Comparison of ENCODE assay signal across 33 mouse cellular contexts in genomic region chr6:120095501-120095900, GRCm38 (mm10). TPM values are rescaled to one million over a fixed set of nuclear protein-coding genes. Genes with fewer than 3 reads are reported as not detected.
DNase-seq lines count a peak whose midpoint lies in the region; ATAC-seq and TF ChIP-seq lines count a peak whose summit lies in the region.
"Had no signal": no experiment of that assay in that cellular context is flagged by ENCODE, and none has a peak within 500 bp of the region (broad histone marks: within the 10 kb centered on the region; RNA-seq: fewer than 3 reads in every experiment).

No protein-coding gene starts in this region.

- intact Hi-C loops in left cerebral cortex, postnatal 4 days (cut with DNase I), result no loop called here

- H3K27ac ChIP-seq in CH12.LX (ENCODE audit: insufficient read depth, low read depth), result peak overlapping the region; percentile 92; the same call in 1 of the 2 replicates
- H3K27ac ChIP-seq: forebrain, embryonic 10.5 days; forebrain, embryonic 13.5 days; hindbrain, embryonic 13.5 days; hindbrain, postnatal 0 days had no signal

- DNase-seq in 416B (ENCODE audit: low read depth), result peak; percentile 40
- DNase-seq in CH12.LX (ENCODE audit: extremely low read depth), result no peak
- peak; percentile 58 for DNase-seq in splenic B cell, adult 2 months (ENCODE audit: low read depth, low spot score)
- no peak for DNase-seq in left cerebral cortex, postnatal 4 days
- DNase-seq in yolk sac, embryonic 10.5 days (ENCODE audit: low spot score), result no peak
- no peak for DNase-seq in adrenal gland, adult 8-10 months
- DNase-seq: adrenal gland, postnatal 14 days; cerebellum, adult 11 months; cerebellum, adult 2 months; cerebellum, postnatal 10 days; cerebellum, postnatal 36 days; gastrocnemius, postnatal 10 days; gastrocnemius, postnatal 36 days; heart, adult 11 months had no signal

- no peak for TF ChIP-seq RAD21 in CH12.LX (IDR thresholded peaks at IDR 0.05; ENCODE audit: low read depth, low read length)

- no peak overlapping the region for H3K4me3 ChIP-seq in CH12.LX (replicated peaks in 1 of 3; ENCODE audit: low read depth in 2 of 3, low read length in 2 of 3, poor library complexity in 1 of 3)
- H3K4me3 ChIP-seq: forebrain, embryonic 10.5 days; forebrain, embryonic 13.5 days; hindbrain, embryonic 13.5 days had no signal

- H3K4me2 ChIP-seq in CH12.LX (ENCODE audit: insufficient read depth, low read depth, poor library complexity, severe bottlenecking), result 0 out of 2 replicates have a peak overlapping the region, but pooled peaks have one; percentile 54
- H3K4me2 ChIP-seq: forebrain, embryonic 13.5 days; heart, embryonic 11.5 days; hindbrain, embryonic 13.5 days had no signal

- peaks cover 2% of the 10 kb centered on the region; the same call in 1 of the 2 replicates for H3K79me2 ChIP-seq in CH12.LX (replicated peaks; ENCODE audit: control insufficient read depth, extremely low read depth, insufficient read depth, poor library complexity, severe bottlenecking)

- dilution Hi-C loops in CH12.LX (cut with MboI; ENCODE audit: extremely low pct_ligation_motif_present, extremely low pct_unique_long_range_greater_than_20kb, low sequenced_read_pairs), result no loop called here

- no peak for TF ChIP-seq POLR2A in CH12.LX (IDR thresholded peaks at IDR 0.05; ENCODE audit: low read depth, low read length)

- no peaks in the 10 kb centered on the region for H3K27me3 ChIP-seq in CH12.LX (replicated peaks)
- no peaks in the 10 kb centered on the region for H3K27me3 ChIP-seq in splenic B cell, adult 2 months (ENCODE audit: control insufficient read depth, insufficient read depth, low read length, poor library complexity, severe bottlenecking)
- H3K27me3 ChIP-seq: forebrain, embryonic 13.5 days; hindbrain, embryonic 13.5 days; Patski had no signal

- TF ChIP-seq CTCF in CH12.LX (conservative IDR thresholded peaks at IDR 0.05 in 1 of 2, IDR thresholded peaks at IDR 0.05 in 1 of 2; ENCODE audit: low read depth in 2 of 2, low read length in 2 of 2), result no peak

- TF ChIP-seq EP300 in CH12.LX (IDR thresholded peaks at IDR 0.05; ENCODE audit: low read length), result no peak

- in situ Hi-C loops in CH12.LX (cut with MboI; ENCODE audit: low pct_ligation_motif_present, low pct_unique_long_range_greater_than_20kb, low sequenced_read_pairs), result no loop called here

- no peak overlapping the region; the same call in 1 of the 2 replicates for H3K9ac ChIP-seq in CH12.LX (ENCODE audit: insufficient read depth, low read depth)
- H3K9ac ChIP-seq: forebrain, embryonic 13.5 days; hindbrain, embryonic 13.5 days had no signal

- peak; percentile 54; the same call in 1 of the 2 replicates for ATAC-seq in megakaryocyte, adult 5-6 weeks (ENCODE audit: poor library complexity, severe bottlenecking)
- ATAC-seq: forebrain, embryonic 13.5 days; forebrain, embryonic 16.5 days; hindbrain, postnatal 0 days; inflammation-experienced regulatory T-cells, adult 6 months; Patski had no signal

- no peaks in the 10 kb centered on the region for H3K36me3 ChIP-seq in CH12.LX (replicated peaks in 1 of 2; ENCODE audit: control insufficient read depth in 1 of 2, insufficient read depth in 1 of 2, low read length in 1 of 2)
- H3K36me3 ChIP-seq in splenic B cell, adult 2 months (ENCODE audit: control insufficient read depth, insufficient read depth, low read length, poor library complexity, severe bottlenecking), result no peaks in the 10 kb centered on the region
- H3K36me3 ChIP-seq: forebrain, embryonic 10.5 days; G1E; hindbrain, embryonic 13.5 days had no signal

- peaks cover 36 to 89% of the 10 kb centered on the region in 2 experiments for H3K4me1 ChIP-seq in CH12.LX (ENCODE audit: control insufficient read depth in 1 of 2, insufficient read depth in 2 of 2)
- H3K4me1 ChIP-seq: forebrain, embryonic 13.5 days had no signal

- no peaks in the 10 kb centered on the region for H3K9me3 ChIP-seq in CH12.LX (replicated peaks; ENCODE audit: low read length)
- H3K9me3 ChIP-seq: forebrain, embryonic 10.5 days; forebrain, embryonic 13.5 days; G1E; hindbrain, embryonic 13.5 days had no signal

TF ChIP-seq in CH12.LX, 34 proteins besides CTCF, POLR2A, EP300 and RAD21:
- TF ChIP-seq NRF1 (IDR thresholded peaks at IDR 0.05; ENCODE audit: low read depth, low read length), result no peak
- TF ChIP-seq IRF4 (IDR thresholded peaks at IDR 0.05; ENCODE audit: low read depth, low read length), result 0 out of 2 replicates have a peak, but pooled peaks have one; percentile 27
- TF ChIP-seq UBTF (IDR thresholded peaks at IDR 0.05; ENCODE audit: low read depth, low read length), result 0 out of 2 replicates have a peak, but pooled peaks have one; percentile 37
- TF ChIP-seq MAFK (IDR thresholded peaks at IDR 0.05; ENCODE audit: insufficient replicate concordance, low read length), result no peak
- no peak for TF ChIP-seq JUND (conservative IDR thresholded peaks at IDR 0.05; ENCODE audit: low read depth, low read length)
- TF ChIP-seq MXI1 (IDR thresholded peaks at IDR 0.05; ENCODE audit: low read depth, low read length), result 0 out of 2 replicates have a peak, but pooled peaks have one; percentile 23

RNA-seq across cellular contexts. Expression of gene Ninj2, which starts 2.4 kb away (rescaled TPM):
- total RNA-seq in CH12.LX (2012; rRNA removed) (4.6 and 6.5 TPM in 2 replicates), CH12.LX (2014; rRNA removed) (not detected in 2 replicates)
- polyA plus RNA-seq in CH12.LX (2012; ENCODE audit: insufficient read length, low read depth), result 0.97 and 1.1 TPM in 2 replicates
- total RNA-seq in megakaryocyte, adult 5-6 weeks (2015), result not detected in 2 replicates
- not detected in 2 replicates for total RNA-seq in megakaryocyte, adult 5-6 weeks (2017)
- total RNA-seq in left cerebral cortex, postnatal 4 days (2021), result not detected
- not detected for total RNA-seq in adrenal gland, adult 8-10 months (2022)
- total RNA-seq: adrenal gland, adult 18-20 months; adrenal gland, postnatal 14 days; adrenal gland, postnatal 4 days; G1E; gastrocnemius, adult 18-20 months; gastrocnemius, postnatal 10 days; gastrocnemius, postnatal 36 days; heart, adult 8-10 months; heart, postnatal 25 days; hematopoietic stem cell, adult 5-6 weeks; hindbrain, postnatal 0 days had no signal
- polyA plus RNA-seq: embryonic facial prominence, embryonic 11.5 days; forebrain, embryonic 10.5 days; forebrain, embryonic 13.5 days; forebrain, embryonic 16.5 days; G1E; heart, embryonic 11.5 days; heart, embryonic 14.5 days; heart, postnatal 0 days; hindbrain, embryonic 13.5 days; hindbrain, postnatal 0 days had no signal

RNA-seq across cellular contexts. Expression of gene Wnk1, which starts 57.0 kb away (rescaled TPM):
- total RNA-seq in CH12.LX (2012; rRNA removed) (113 and 125 TPM in 2 replicates), CH12.LX (2014; rRNA removed) (84.8 and 97.2 TPM in 2 replicates)
- 179 and 216 TPM in 2 replicates for polyA plus RNA-seq in CH12.LX (2012; ENCODE audit: insufficient read length, low read depth)
- 247 and 264 TPM in 2 replicates for total RNA-seq in megakaryocyte, adult 5-6 weeks (2015)
- total RNA-seq in megakaryocyte, adult 5-6 weeks (2017), result 206 and 218 TPM in 2 replicates
- total RNA-seq in left cerebral cortex, postnatal 4 days (2021), result 100 to 1,000 TPM; 154 to 168 TPM
- 100 to 1,000 TPM; 160 to 245 (median 208) TPM for total RNA-seq in adrenal gland, adult 8-10 months (2022)

Comparison
In these comparisons a context has a peak if more than half of its experiments do, and no peak if none do; other contexts are left out.
1. DNase-seq: peak in 416B (single experiment) and splenic B cell, adult 2 months (single experiment); none in CH12.LX (single experiment), left cerebral cortex, postnatal 4 days (single experiment), yolk sac, embryonic 10.5 days (single experiment) and adrenal gland, adult 8-10 months (single experiment).